Mouse (Mus musculus) hindbrain, embryonic 16.5 days (tissue): ENCODE measurements around the gene Hs3st5. TPM values are rescaled to one million over a fixed set of nuclear protein-coding genes. Genes with fewer than 3 reads are reported as not detected.
A peak's percentile ranks its signal among the peaks of the same experiment; 100 is the strongest.
"Not testable (repeated sequence)": the region's sequence is repeated elsewhere in the genome, so short reads cannot be mapped to it uniquely, and the experiment has no call there.

Experiments
- ATAC-seq: fragments of 200-750 bp; cut with Nextera tagmentation; 2 replicates; pipeline ENCODE4 v1.8.0; 2017; ENCODE audit warnings: moderate TSS enrichment, moderate library complexity
- H3K27ac ChIP-seq: fragments of 300-500 bp; sonication (generic); 2 replicates; pipeline ENCODE4 v1.5.1; 2014; ENCODE audit warnings: low read depth, mild to moderate bottlenecking, control low read depth, low read length, moderate library complexity
- H3K27me3 ChIP-seq: fragments of 300-500 bp; sonication (generic); replicated peaks from 2 replicates; pipeline ENCODE4 v1.6.1; 2014; ENCODE audit warnings: low read length; ENCODE audit not compliant: control insufficient read depth, insufficient read depth
- H3K36me3 ChIP-seq: fragments of 300-500 bp; sonication (generic); 2 replicates; pipeline ENCODE4 v1.6.1; 2014; ENCODE audit warnings: mild to moderate bottlenecking, low read length, moderate library complexity, mixed read lengths; ENCODE audit not compliant: control insufficient read depth, insufficient read depth
- H3K4me1 ChIP-seq: fragments of 300-500 bp; sonication (generic); 2 replicates; pipeline ENCODE4 v1.6.1; 2014; ENCODE audit warnings: low read depth, low read length; ENCODE audit not compliant: control insufficient read depth, insufficient read depth
- H3K4me2 ChIP-seq: fragments of 300-500 bp; sonication (generic); 2 replicates; pipeline ENCODE4 v1.6.1; 2014; ENCODE audit warnings: mild to moderate bottlenecking, low read length, control low read depth, moderate library complexity
- H3K4me3 ChIP-seq: fragments of 300-500 bp; sonication (generic); 2 replicates; pipeline ENCODE4 v1.5.1; 2014; ENCODE audit warnings: mild to moderate bottlenecking, low read length, control low read depth, moderate library complexity
- H3K9ac ChIP-seq: fragments of 300-500 bp; sonication (generic); 2 replicates; pipeline ENCODE4 v1.6.1; 2014; ENCODE audit warnings: low read depth, mild to moderate bottlenecking, control low read depth, low read length, moderate library complexity
- H3K9me3 ChIP-seq: fragments of 300-500 bp; sonication (generic); 2 replicates; pipeline ENCODE4 v1.6.1; 2014; ENCODE audit warnings: mild to moderate bottlenecking, low read length, moderate library complexity; ENCODE audit not compliant: control insufficient read depth
- WGBS: fragments of 180-500 bp; shearing (Covaris S2); extraction: QIAGEN DNeasy Blood & Tissue Kit; methylation state at CpG from one replicate; pipeline ENCODE4 v1.1.7; 2014; 5-methylcytosine and 5-hydroxymethylcytosine counted together
- polyA plus RNA-seq: library from polyadenylated mRNA; unstranded; fragments of >200 nt; fragmentation: Nextera tagmentation; extraction: Ambion mirVana; gene quantifications from 2 replicates; pipeline ENCODE4 v1.2.1, GENCODE M21; 2015

Gene Hs3st5
- polyA plus RNA-seq, 1 experiment from 2014 or later, result 36.5 TPM

DNA sequence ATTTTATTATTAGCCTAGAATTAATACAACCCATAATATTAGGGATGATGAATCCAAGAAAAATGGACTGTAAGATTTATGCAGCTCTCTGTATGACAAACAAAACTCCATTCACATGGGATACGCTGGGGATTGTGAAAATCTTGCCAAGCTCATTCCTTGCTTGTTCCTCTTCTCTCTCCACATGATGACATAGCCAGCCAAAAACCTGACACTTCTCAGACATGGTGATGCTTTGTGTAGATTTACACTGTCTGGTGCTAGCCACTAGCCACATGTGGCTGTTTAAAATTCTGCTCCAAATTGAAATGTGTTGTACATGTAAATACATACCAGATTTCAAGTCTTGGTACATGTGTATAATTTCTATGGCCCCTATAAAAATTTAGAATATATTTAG lies 6.9 kb upstream of the Hs3st5 start:
- no peaks in the 10 kb centered on the region for H3K4me1 ChIP-seq
- no peak overlapping the region for H3K4me3 ChIP-seq
- no peaks in the 10 kb centered on the region for H3K36me3 ChIP-seq
- no peak overlapping the region for H3K9ac ChIP-seq
- ATAC-seq, result no peak
- H3K27me3 ChIP-seq, result no peaks in the 10 kb centered on the region
- H3K9me3 ChIP-seq, result no peaks in the 10 kb centered on the region
- no peak overlapping the region for H3K4me2 ChIP-seq
- no peak overlapping the region for H3K27ac ChIP-seq
- WGBS, result 57% methylated on average over 1 of the region's 1 CpGs

DNA sequence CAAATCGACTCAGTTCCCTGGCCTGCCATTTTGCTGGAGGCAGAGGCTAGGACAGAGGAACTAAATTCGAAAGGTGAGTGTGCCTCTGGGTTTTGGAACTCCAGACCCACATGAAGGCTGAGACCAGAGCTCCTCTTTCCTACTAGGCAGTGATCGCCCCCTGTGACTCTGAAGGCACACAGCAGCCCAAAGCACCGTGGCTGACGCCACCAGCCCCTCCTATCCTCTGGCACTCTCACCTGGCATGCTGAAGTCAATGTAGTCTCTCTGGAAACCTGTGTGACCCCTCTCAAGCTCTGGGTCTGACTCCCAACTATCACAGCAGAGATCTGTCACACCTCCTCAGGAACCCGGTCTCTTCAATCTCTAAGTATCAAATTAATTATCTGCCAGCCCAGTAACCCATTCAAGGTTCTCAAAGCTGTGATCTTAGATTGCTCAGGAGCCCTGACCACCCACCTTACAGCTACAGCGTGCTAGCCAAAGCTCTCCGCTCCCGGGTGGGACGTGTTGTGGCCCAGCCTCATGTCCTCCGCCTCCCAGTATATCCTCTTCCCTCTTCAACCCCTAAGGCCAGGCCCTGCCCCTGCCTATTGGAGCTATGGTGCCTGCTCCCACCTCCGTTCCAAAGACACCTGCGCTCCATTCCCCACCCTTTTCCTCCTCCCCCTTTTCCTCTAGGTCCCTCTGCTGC lies 434 bp upstream of the Hs3st5 start:
- Histone ChIP-seq H3K4me2 (peak overlapping the region; percentile 87), H3K9me3 (no peaks in the 10 kb centered on the region), H3K4me1 (no peaks in the 10 kb centered on the region), H3K36me3 (no peaks in the 10 kb centered on the region), H3K4me3 (peak overlapping the region; percentile 64), H3K27ac (peak overlapping the region; percentile 82), H3K9ac (peak overlapping the region; percentile 73), H3K27me3 (no peaks in the 10 kb centered on the region)
- 7% methylated on average over 13 of the region's 13 CpGs for WGBS
- ATAC-seq, result peak; percentile 84

DNA sequence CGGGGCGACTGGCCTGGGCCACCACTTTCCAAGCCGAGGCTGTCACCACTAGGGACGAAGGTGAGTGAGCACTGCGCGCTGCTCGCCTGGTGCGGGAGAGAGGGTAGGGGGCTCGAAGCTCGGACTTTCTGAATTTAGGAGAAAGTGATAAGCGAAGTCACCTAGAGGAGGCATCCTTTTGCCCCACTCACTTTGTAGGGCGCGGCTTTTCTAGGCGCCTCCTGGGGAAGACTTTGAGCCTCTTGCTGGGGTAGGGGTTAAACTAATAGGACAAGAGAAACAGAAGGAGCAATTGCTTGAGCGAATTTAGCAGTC lies 899 bp downstream of the Hs3st5 start:
- H3K9ac ChIP-seq, result peak overlapping the region; percentile 73
- H3K4me2 ChIP-seq, result peak overlapping the region; percentile 87
- H3K9me3 ChIP-seq, result no peaks in the 10 kb centered on the region
- H3K27ac ChIP-seq, result peak overlapping the region; percentile 82
- peak overlapping the region; percentile 64 for H3K4me3 ChIP-seq
- 0% methylated on average over 15 of the region's 15 CpGs for WGBS
- H3K36me3 ChIP-seq, result no peaks in the 10 kb centered on the region
- H3K4me1 ChIP-seq, result no peaks in the 10 kb centered on the region
- no peaks in the 10 kb centered on the region for H3K27me3 ChIP-seq
- no peak; the same call in 1 of the 2 replicates for ATAC-seq

DNA sequence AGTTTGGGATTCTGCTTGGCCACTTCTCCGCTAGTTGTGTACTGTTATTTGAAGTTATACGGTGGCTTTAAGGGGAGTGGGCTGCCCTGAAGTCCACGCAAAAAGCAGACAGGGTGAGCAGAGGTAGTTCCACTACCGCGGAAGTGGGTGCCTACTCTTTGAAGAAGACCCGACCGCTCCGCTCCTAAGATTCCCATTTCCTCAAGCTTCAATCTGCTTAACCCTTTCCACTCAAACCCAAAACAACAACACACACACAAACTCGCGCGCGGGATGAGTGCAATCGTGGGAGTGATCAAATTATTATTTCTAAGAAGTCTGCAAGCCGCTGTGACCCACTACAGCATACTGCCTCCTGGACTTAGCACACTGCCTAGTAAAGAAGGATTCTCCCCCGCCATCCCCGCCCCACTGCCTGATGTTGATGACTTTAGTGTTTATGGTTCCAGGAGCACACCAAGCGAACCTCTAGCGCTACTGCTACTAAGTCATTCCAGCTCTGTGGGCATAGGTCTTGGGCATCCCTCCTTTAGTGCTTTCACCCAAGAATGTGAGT lies 1.5 kb downstream of the Hs3st5 start:
- peak overlapping the region; percentile 58 for H3K27ac ChIP-seq
- H3K4me1 ChIP-seq, result no peaks in the 10 kb centered on the region
- ATAC-seq, result no peak
- H3K9me3 ChIP-seq, result no peaks in the 10 kb centered on the region
- peak overlapping the region; percentile 87 for H3K4me2 ChIP-seq
- peak overlapping the region; percentile 64 for H3K4me3 ChIP-seq
- no peaks in the 10 kb centered on the region for H3K27me3 ChIP-seq
- H3K9ac ChIP-seq, result peak overlapping the region; percentile 73
- WGBS, result under 1% methylated on average over 18 of the region's 18 CpGs
- H3K36me3 ChIP-seq, result no peaks in the 10 kb centered on the region

DNA sequence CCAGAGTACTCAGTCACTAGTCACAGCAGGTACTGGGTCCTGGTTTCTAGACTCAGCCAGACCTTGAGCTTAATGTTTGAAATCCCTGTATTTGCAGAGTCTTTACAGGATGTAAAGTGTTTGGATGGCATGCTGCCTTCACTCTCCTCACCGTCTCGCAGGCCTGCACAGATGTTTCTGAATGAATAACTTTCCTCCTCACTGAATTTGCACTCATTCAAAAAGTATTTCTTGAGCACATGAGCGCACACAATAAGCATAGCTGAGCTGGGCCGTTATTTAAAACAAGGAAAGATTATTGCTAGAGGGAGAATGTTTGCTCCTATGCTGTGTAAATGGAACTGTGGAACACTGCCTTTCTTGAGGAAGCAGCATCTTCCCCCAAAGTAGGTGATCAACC lies 2.9 kb downstream of the Hs3st5 start:
- Histone ChIP-seq H3K4me2 (peak overlapping the region; percentile 87), H3K4me1 (no peaks in the 10 kb centered on the region), H3K36me3 (no peaks in the 10 kb centered on the region), H3K27ac (no peak overlapping the region), H3K9me3 (no peaks in the 10 kb centered on the region), H3K4me3 (peak overlapping the region; percentile 64), H3K9ac (no peak overlapping the region), H3K27me3 (no peaks in the 10 kb centered on the region)
- ATAC-seq, result no peak
- 29% methylated on average over 4 of the region's 4 CpGs for WGBS

DNA sequence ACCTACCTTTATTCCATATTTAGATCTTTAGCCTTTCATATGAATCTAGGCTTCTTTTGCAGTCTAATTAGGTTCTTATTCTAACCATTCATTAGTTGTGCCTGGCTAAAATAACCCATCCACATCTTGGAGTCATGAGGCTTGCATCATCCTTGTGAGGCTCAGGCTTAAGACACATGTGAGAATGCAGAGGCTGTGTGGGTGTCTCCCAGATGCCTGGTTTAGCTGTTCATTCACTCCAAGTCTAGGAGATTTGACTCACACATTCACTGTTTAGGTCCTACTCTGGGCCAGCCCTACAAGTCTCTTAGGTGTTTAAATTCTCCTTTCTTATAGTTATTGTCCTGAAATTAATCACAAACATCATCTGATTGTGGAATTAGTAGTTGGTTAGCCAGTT lies 17.3 kb downstream of the Hs3st5 start:
- H3K27ac ChIP-seq, result no peak overlapping the region
- H3K4me3 ChIP-seq, result no peak overlapping the region
- H3K4me1 ChIP-seq, result no peaks in the 10 kb centered on the region
- ATAC-seq, result no peak
- H3K36me3 ChIP-seq, result no peaks in the 10 kb centered on the region
- no peak overlapping the region for H3K4me2 ChIP-seq
- no peaks in the 10 kb centered on the region for H3K9me3 ChIP-seq
- H3K9ac ChIP-seq, result no peak overlapping the region
- no peaks in the 10 kb centered on the region for H3K27me3 ChIP-seq

DNA sequence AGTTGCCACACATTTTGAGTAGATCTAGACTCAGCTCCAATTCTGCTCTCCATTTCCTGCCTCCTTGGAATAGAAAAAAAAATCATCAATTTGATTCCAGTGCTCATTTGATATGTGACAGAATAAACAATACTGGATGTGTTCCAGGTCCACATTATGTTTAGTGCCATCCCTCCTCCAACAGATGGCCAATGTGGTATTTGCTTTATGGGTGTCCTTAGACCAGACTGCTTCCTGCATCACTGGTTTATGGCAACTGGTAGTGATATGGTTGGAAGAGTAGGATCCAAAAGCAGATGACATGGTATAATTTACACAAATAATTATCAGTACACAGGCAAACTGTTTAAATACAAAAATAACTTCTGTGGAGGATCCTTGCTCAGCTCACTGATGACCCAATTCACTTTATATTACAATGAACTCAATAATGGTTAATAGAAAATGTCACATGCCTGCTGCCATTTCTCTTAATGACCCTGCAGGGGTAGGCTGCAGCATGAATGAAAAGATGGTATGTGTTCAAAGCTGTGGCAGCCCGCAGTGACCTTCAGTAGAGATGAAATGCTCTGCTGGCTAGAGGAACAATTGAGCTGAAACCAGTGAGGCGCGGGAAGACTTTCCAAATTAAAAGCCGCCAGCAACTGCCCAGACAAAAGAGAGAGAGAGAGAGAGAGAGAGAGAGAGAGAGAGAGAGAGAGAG lies 27.2 kb downstream of the Hs3st5 start:
- H3K9me3 ChIP-seq, result no peaks in the 10 kb centered on the region
- H3K4me3 ChIP-seq, result no peak overlapping the region
- WGBS, result 18% methylated on average over 4 of the region's 4 CpGs
- no peaks in the 10 kb centered on the region for H3K4me1 ChIP-seq
- H3K4me2 ChIP-seq, result no peak overlapping the region
- no peak overlapping the region for H3K9ac ChIP-seq
- ATAC-seq, result peak; percentile 90
- H3K36me3 ChIP-seq, result no peaks in the 10 kb centered on the region
- H3K27ac ChIP-seq, result no peak overlapping the region
- no peaks in the 10 kb centered on the region for H3K27me3 ChIP-seq

DNA sequence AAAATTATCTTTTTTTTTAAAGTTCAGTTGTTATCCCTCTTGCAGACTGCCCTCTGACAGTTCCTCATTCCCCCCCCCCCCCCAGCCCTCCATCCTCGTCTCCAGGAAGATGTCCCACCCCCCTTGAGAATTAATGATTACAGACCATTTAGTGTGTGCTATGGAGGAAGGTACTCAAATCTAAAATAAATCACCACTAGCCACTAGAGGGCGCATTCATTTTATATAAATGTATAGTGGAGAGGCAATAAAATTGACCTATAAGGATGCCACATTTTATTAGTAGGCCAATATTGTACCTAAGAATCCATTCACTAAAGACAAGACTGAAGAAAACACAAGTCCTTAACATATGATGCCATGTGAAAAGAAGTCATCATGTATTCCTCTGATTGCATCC lies 40.0 kb downstream of the Hs3st5 start:
- Histone ChIP-seq H3K9ac (no peak overlapping the region), H3K4me2 (no peak overlapping the region), H3K36me3 (no peaks in the 10 kb centered on the region), H3K4me3 (no peak overlapping the region), H3K27ac (no peak overlapping the region), H3K27me3 (no peaks in the 10 kb centered on the region), H3K4me1 (no peaks in the 10 kb centered on the region), H3K9me3 (no peaks in the 10 kb centered on the region)
- WGBS, result 32% methylated on average over 2 of the region's 2 CpGs
- ATAC-seq, result no peak

DNA sequence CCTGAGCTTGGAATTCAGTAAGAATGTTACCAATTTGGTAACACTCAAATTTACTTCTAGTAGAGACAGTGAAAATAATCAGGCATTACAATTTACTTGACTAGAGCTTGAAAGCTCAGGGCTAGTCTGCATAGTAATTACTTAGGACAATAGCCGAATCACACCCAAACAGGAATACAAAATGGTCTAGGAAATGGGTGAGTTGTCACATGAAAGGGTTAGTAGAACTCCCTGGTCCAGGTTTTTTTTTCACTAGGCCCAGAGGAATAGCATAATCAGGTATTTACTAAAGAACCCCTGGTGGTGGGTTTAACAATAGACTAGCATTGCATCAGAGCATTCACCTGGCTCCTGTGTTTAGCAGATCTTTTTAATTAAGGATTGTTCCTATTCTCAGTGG lies 41.1 kb downstream of the Hs3st5 start:
- not testable (repeated sequence) for H3K4me2 ChIP-seq
- WGBS, result 76% methylated on average over 1 of the region's 1 CpGs

More for the DNA sequence above, 41.1 kb downstream of the Hs3st5 start:
- H3K27ac ChIP-seq, H3K36me3 ChIP-seq, H3K9ac ChIP-seq, H3K9me3 ChIP-seq, H3K4me1 ChIP-seq, H3K27me3 ChIP-seq, ATAC-seq, H3K4me3 ChIP-seq: not testable (repeated sequence)
